Mouse (Mus musculus) embryonic fibroblast, embryonic 13.5 days (primary cell): Measurements from ENCODE around the gene Qrich1. TPM values are rescaled to one million over a fixed set of nuclear protein-coding genes. Genes with fewer than 3 reads are reported as not detected.

ENCODE experiments used
- H3K27ac ChIP-seq: 2 replicates; pipeline ENCODE4 v1.5.1; 2012; ENCODE audit warnings: low read length, control low read depth, inconsistent platforms; ENCODE audit not compliant: insufficient read depth
- H3K4me1 ChIP-seq: 2 replicates; pipeline ENCODE4 v1.6.1; 2011; ENCODE audit warnings: low read length; ENCODE audit not compliant: control insufficient read depth, insufficient read depth
- H3K4me3 ChIP-seq: 2 replicates; pipeline ENCODE4 v1.5.1; 2011; ENCODE audit warnings: mild to moderate bottlenecking, control low read depth, low read length; ENCODE audit not compliant: insufficient read depth
- CTCF ChIP-seq: IDR thresholded peaks from 2 replicates; pipeline ENCODE4 v1.5.1; 2011; ENCODE audit warnings: mild to moderate bottlenecking, control low read depth, low read length, moderate library complexity, borderline replicate concordance; ENCODE audit not compliant: insufficient read depth
- POLR2A ChIP-seq: IDR thresholded peaks from 2 replicates; pipeline ENCODE4 v1.6.1; 2011; ENCODE audit warnings: low read depth, mild to moderate bottlenecking, control low read depth, low read length, moderate library complexity
- polyA plus RNA-seq: library from polyadenylated mRNA; stranded (reverse); fragments of >200 nt; gene quantifications from 2 replicates; pipeline ENCODE4 v1.2.4, GENCODE M21; 2011; ENCODE audit warnings: low read depth; ENCODE audit not compliant: missing spikeins, insufficient read length

Gene Qrich1
- polyA plus RNA-seq, 1 experiment = 133 TPM

DNA sequence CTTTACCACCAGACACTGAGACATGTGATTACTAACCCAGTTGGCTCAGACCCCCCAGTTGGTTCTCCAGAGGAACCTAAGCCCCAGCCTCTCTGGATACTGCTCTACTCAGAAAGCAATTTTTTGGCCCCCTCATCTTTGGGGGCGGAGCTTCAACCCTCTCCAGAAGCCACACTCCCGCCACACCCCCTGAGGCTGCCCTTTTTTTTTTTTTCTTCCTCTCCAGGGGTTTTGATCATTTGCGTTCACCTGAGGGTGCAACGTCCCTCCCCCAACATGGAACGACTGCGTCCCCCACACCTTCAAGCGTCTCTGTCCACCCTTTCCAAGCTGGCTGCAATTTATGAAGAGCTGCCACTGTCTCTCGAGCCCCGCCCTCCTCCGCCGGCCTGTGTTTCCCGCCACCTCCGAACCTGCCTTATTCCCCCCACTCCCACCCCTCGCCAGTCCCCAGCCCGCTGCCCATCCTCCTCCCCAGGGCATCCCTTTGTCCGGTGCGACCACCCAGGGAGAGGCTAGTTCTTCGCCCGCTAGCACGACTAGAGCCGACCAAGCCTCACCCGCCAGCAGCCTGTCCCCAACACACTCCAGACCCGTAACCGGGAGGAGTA is 61.4 kb downstream of the Qrich1 start:
- no peak for TF ChIP-seq CTCF
- TF ChIP-seq POLR2A = no peak
- H3K4me1 ChIP-seq = 0 out of 2 replicates have a peak, but pooled peaks cover 5% of the 10 kb centered on the region

DNA sequence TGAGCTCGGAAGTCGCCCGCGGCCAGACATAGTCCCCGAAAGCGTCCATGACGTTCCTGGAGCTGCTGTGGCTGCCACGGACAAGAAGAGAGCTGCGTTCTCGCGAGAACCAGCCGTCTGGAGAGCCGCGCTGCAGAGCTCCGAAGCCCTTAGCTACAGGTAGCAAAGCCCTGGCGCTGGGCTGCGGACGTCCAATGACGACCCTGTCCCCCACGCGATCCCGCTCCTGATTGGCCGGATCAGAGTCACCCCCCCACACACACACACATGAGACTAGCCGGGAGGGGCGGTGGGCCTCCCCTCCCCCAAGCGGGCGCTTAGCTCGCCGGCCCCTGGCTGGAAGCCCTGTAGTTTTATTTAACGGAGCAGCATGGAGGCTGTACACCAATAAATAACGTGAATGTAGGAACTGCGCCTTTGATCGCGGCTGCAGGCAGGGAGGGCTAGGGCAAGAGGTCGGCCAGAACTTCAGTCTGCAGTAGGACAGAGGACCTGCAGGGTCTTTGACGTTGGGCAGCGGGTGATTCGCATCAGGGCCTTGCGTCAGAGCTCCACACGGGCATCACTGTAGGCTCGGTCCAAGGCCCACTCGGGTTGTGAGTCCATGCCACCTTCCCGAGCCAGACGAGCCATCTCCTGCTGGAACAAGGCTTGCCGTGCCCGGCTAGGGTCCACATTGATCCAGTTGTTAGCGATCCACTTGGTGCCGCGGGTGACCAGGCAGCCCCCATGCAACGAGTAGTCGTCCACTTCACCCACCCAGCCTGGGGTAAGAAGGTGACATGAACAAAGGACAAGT is 62.1 kb downstream of the Qrich1 start, which contains the start of gene Wdr6:
Gene Wdr6, minus strand, starts transcription at position 195 of the 799 bp plus-strand sequence.
- H3K4me3 ChIP-seq = peak within 1 kb of the TSS; percentile 80
- H3K27ac ChIP-seq = peak within 1 kb of the TSS; percentile 6; the same call in 1 of the 2 replicates
- 0 out of 2 replicates have a peak, but pooled peaks cover 5% of the 10 kb centered on the region for H3K4me1 ChIP-seq
- peak; percentile 88 for TF ChIP-seq POLR2A
- no peak for TF ChIP-seq CTCF

More for the DNA sequence above, 61.4 kb downstream of the Qrich1 start:
- no peak overlapping the region for H3K27ac ChIP-seq
- H3K4me3 ChIP-seq = peak overlapping the region; percentile 80

DNA sequence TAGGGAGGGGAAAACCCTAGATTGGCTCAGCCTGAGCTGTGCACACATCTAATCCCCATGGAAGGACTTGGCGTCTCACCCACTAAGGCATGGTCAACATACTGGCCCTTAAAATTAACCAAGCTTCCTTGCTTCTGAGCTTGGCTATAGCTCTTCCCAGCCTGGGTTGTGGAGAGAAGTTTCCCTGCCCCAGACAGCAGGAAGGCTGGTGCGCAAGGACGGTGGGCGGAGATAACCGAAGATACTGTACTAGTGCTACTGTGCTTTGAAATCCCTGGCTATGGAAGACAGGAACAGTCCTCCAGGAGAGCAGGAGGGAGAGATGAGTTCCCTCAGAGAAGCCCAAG is 62.7 kb downstream of the Qrich1 start:
- no peak overlapping the region for H3K27ac ChIP-seq
- H3K4me3 ChIP-seq = no peak overlapping the region
- no peak for TF ChIP-seq POLR2A
- TF ChIP-seq CTCF = no peak
- H3K4me1 ChIP-seq = 0 out of 2 replicates have a peak, but pooled peaks cover 5% of the 10 kb centered on the region

DNA sequence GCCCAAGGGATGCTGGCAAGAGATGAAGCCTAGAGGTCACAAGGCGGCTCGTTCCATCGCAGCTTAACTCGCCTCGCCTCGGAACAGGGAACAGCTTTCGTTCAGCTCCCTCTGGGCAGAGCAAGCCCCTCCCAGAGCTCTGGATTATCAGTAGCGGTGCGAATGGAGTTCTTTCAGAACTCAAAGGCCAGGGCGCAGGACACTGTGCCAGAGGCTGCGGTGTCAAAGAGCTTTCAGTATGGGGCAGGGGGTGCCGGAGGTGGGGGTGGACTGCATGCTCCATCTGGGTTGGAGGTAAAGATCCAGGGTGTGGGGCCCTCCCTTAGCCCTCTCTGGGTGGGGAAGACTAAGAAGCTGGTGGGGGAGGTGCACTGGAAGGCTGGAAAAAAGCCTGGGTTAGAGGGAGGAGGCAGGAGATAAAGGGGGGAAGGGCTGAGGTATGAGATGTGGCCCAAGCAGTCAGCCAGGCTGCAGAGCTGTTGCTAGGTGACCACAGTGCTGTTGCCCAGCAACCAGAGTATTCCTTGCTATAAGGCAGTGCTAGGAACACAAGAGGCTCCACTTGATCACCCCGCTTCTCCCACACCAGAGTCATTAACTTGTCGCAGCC is 71.1 kb downstream of the Qrich1 start:
- Histone ChIP-seq H3K4me1 (peaks cover 5% of the 10 kb centered on the region; the same call in 1 of the 2 replicates), H3K4me3 (no peak overlapping the region), H3K27ac (no peak overlapping the region)
- no peak for TF ChIP-seq POLR2A
- no peak for TF ChIP-seq CTCF

DNA sequence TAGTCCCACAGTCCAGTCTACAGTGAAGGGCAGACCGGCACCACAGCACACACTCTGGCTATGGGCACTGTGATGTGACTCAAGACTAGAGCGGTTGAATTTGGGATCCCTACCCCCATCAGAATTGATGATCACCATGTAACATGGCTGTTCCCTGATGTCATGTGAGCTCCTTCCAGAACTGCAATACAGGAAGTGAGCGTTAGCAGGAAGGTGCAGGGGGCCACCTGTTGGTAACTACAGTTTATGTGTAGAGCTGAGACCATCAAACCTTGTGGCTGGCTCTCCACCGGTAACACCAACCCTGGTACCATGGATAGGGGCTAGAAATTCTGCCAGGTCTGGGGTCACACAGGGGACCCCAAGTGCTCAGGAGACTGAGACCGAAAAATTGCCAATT is 72.6 kb downstream of the Qrich1 start:
- no peak overlapping the region for H3K4me3 ChIP-seq
- no peak overlapping the region for H3K27ac ChIP-seq
- TF ChIP-seq CTCF (no peak), POLR2A (no peak)
- H3K4me1 ChIP-seq = peaks cover 5% of the 10 kb centered on the region; the same call in 1 of the 2 replicates

DNA sequence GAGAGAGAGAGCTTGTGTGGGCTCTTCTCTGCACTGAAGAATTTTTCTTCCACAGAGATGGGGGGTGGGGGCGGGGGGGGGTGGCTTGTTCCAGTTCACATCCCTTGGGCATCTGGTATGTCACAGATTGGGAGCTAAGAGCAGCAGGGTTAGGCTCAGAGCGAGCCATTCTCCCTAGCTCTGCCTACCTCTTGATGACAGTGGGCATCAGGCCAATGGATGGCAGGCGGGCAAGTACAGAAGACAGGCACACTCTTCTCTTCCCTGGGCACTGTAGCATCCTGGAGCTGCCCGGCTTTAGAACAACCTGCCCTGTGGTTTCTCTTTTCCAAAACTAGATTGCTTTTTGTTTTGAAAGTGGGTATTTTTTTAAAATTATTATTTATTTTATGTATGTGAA is 74.9 kb downstream of the Qrich1 start:
- no peak overlapping the region for H3K27ac ChIP-seq
- peaks cover 5% of the 10 kb centered on the region; the same call in 1 of the 2 replicates for H3K4me1 ChIP-seq
- H3K4me3 ChIP-seq = no peak overlapping the region
- no peak for TF ChIP-seq CTCF
- TF ChIP-seq POLR2A = no peak

DNA sequence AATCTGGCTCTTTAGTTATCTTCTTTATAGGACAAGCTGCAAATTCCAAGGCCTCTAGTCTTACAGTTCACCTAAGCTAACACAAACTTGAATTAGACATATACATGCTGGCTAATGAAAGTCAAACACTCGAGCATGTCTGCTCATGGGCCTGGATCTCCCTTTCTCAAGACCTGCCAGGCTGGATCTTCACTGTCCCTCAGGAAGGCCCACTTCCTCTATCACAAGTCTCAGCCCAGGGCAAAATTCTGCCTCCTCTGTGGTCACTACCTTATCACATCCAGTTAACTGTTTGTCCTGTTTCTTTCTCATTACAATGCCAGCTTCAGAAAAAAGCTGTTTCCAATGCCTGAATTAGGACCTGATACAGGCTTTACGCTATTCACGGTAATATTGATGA is 77.7 kb downstream of the Qrich1 start:
- no peak for TF ChIP-seq POLR2A
- TF ChIP-seq CTCF = no peak
- no peaks in the 10 kb centered on the region for H3K4me1 ChIP-seq
- H3K4me3 ChIP-seq = no peak overlapping the region
- H3K27ac ChIP-seq = no peak overlapping the region

DNA sequence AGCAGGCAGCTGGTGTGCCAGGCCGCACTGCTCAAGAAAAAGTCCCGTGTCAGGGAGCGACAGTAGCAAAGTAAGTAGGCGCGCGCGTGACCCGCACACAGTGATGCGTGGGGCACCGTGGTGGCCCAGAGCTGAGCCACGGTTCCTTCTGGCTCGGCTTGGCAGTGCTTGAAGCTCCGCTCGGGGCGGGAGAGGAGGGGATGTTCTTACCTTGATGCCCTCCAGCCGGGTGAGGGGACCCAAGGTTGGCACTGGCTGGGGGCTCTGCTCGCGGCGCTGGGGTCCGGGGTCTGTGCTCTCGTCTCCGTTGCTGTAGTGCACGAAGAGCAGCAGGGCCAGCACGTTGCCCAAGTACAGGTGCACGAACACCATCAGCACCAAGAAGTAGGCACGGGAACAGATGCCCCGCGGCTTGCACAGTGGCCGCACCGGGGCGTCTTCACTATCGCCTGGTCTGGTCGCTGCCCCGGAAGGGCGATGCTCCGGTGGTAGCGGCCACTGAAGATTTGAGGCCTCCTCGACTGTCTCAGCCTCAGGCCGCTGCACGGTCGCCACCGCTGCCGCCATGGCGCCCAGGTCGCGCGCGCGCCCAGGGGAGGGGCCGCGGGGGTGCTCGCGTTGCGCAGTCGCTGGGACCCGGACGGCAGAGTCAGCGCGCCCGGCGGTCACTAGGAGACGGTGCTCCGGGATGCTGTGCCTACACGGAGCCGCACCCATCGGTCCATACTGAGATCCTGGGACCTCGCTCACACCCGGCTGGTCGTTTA is 80.6 kb downstream of the Qrich1 start, which contains the start of gene P4htm:
Gene P4htm, minus strand, starts transcription at position 670 of the 767 bp plus-strand sequence.
- H3K27ac ChIP-seq = no peak within 1 kb of the TSS
- no peaks in the 10 kb centered on the region for H3K4me1 ChIP-seq
- H3K4me3 ChIP-seq = peak within 1 kb of the TSS; percentile 40
- TF ChIP-seq CTCF (no peak), POLR2A (peak; percentile 65)

DNA sequence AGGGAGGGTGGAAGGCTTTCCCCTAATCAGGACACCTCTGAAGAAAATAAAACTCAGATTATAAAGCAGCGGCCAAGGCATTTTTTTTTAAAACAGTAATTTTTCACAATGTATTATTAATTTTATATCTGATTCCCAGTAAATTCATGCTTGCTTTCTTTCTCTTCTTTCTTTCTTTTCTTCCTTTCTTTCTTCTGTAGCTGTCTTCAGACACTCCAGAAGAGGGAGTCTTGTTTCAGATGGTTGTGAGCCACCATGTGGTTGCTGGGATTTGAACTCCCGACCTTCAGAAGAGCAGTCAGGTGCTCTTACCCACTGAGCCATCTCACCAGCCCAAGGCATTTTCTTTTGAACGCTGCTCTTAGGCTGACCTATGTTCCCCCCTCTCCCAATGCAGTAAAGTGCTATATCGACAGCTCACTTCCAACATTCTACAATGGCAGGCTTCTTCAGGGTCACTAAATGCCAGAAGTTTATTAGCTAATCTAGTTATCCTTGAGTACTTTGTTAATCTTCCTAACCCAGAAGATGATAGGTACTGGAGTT is 82.5 kb downstream of the Qrich1 start:
- H3K27ac ChIP-seq = no peak overlapping the region
- TF ChIP-seq POLR2A (no peak), CTCF (no peak)
- H3K4me1 ChIP-seq = no peaks in the 10 kb centered on the region
- no peak overlapping the region for H3K4me3 ChIP-seq
